Mouse (Mus musculus) myocyte (in vitro differentiated cells): Measurements from ENCODE around the gene Mta2. TPM values are rescaled to one million over a fixed set of nuclear protein-coding genes. Genes with fewer than 3 reads are reported as not detected.

Source experiments
- polyA plus RNA-seq: library from polyadenylated mRNA; unstranded; fragments of >200 nt; fragmentation: generic; extraction: Trizol; gene quantifications from one replicate; pipeline ENCODE4 v1.2.1, GENCODE M21; 2012; ENCODE audit warnings: missing spikeins

Mta2 gene
- polyA plus RNA-seq, 1 experiment, result 81.5 TPM

Other genes starting within 250 kb of the Mta2 start
- gene Slc3a2, start 218.5 kb upstream of the Mta2 start, polyA plus RNA-seq, result 806 TPM
- gene Wdr74, start 206.0 kb upstream of the Mta2 start, polyA plus RNA-seq, result 109 TPM
- gene 1700092M07Rik, start 201.2 kb upstream of the Mta2 start, polyA plus RNA-seq, result 0.94 TPM
- 49.5 TPM for gene Stx5a, start 200.5 kb upstream of the Mta2 start, polyA plus RNA-seq
- 64.3 TPM for gene Nxf1, start 184.8 kb upstream of the Mta2 start, polyA plus RNA-seq
- 59.4 TPM for gene Tmem223, start 170.9 kb upstream of the Mta2 start, polyA plus RNA-seq
- 31.6 TPM for gene Tmem179b, start 167.4 kb upstream of the Mta2 start, polyA plus RNA-seq
- gene Taf6l, start 155.5 kb upstream of the Mta2 start, polyA plus RNA-seq, result 19.6 TPM
- gene Polr2g, start 143.3 kb upstream of the Mta2 start, polyA plus RNA-seq, result 152 TPM
- 2.4 TPM for gene Zbtb3, start 139.3 kb upstream of the Mta2 start, polyA plus RNA-seq
- gene Ttc9c, start 122.5 kb upstream of the Mta2 start, polyA plus RNA-seq, result 18.7 TPM
- 42.1 TPM for gene Hnrnpul2, start 121.9 kb upstream of the Mta2 start, polyA plus RNA-seq
- 1.00 TPM for gene AC129217.1, start 112.1 kb upstream of the Mta2 start, polyA plus RNA-seq
- 5.7 TPM for gene Bscl2, start 104.4 kb upstream of the Mta2 start, polyA plus RNA-seq
- 0.25 TPM for gene Gng3, start 102.7 kb upstream of the Mta2 start, polyA plus RNA-seq
- 0.25 TPM for gene Lrrn4cl, start 91.1 kb upstream of the Mta2 start, polyA plus RNA-seq
- gene Ubxn1, start 70.4 kb upstream of the Mta2 start, polyA plus RNA-seq, result 236 TPM
- 37.0 TPM for gene Uqcc3, start 61.0 kb upstream of the Mta2 start, polyA plus RNA-seq
- 3.3 TPM for gene Lbhd1, start 58.1 kb upstream of the Mta2 start, polyA plus RNA-seq
- not detected for gene Gm49403, start 57.9 kb upstream of the Mta2 start, polyA plus RNA-seq
- 73.1 TPM for gene 1810009A15Rik, start 53.0 kb upstream of the Mta2 start, polyA plus RNA-seq
- gene Gm49416, start 52.9 kb upstream of the Mta2 start, polyA plus RNA-seq, result 0.44 TPM
- gene Ints5, start 48.9 kb upstream of the Mta2 start, polyA plus RNA-seq, result 23.2 TPM
- gene Ganab, start 43.8 kb upstream of the Mta2 start, polyA plus RNA-seq, result 109 TPM
- gene B3gat3, start 21.5 kb upstream of the Mta2 start, polyA plus RNA-seq, result 66.3 TPM
- 6.0 TPM for gene Rom1, start 12.5 kb upstream of the Mta2 start, polyA plus RNA-seq
- 14.7 TPM for gene Eml3, start 12.3 kb upstream of the Mta2 start, polyA plus RNA-seq
- 24.9 TPM for gene Tut1, start 12.0 kb downstream of the Mta2 start, polyA plus RNA-seq
- gene Eef1g, start 25.2 kb downstream of the Mta2 start, polyA plus RNA-seq, result 896 TPM
- gene Ahnak, start 47.4 kb downstream of the Mta2 start, polyA plus RNA-seq, result 93.3 TPM
- not detected for gene Scgb1a1, start 146.1 kb downstream of the Mta2 start, polyA plus RNA-seq
- 5.0 TPM for gene Asrgl1, start 193.8 kb downstream of the Mta2 start, polyA plus RNA-seq